Mouse (Mus musculus) ES-Bruce4 (cell line): ENCODE measurements around the gene Abcb9. TPM values are rescaled to one million over a fixed set of nuclear protein-coding genes. Genes with fewer than 3 reads are reported as not detected.

Source experiments
- H3K27ac ChIP-seq: 2 replicates; pipeline ENCODE4 v1.5.1; 2012; ENCODE audit warnings: low read length, inconsistent platforms; ENCODE audit not compliant: insufficient read depth
- H3K27me3 ChIP-seq: 2 replicates; pipeline ENCODE4 v1.6.1; 2012; ENCODE audit warnings: mild to moderate bottlenecking, low read length, inconsistent platforms; ENCODE audit not compliant: control insufficient read depth, poor library complexity, insufficient read depth, severe bottlenecking
- H3K36me3 ChIP-seq: 2 replicates; pipeline ENCODE4 v1.6.1; 2012; ENCODE audit warnings: inconsistent platforms, mild to moderate bottlenecking, low read length, moderate library complexity; ENCODE audit not compliant: control insufficient read depth, poor library complexity, insufficient read depth, severe bottlenecking
- H3K4me1 ChIP-seq: one replicate; pipeline ENCODE4 v1.8.1; 2011; ENCODE audit warnings: low read length; ENCODE audit not compliant: control insufficient read depth, insufficient read depth
- H3K4me3 ChIP-seq: 2 replicates; pipeline ENCODE4 v1.5.1; 2011; ENCODE audit warnings: low read depth, mild to moderate bottlenecking, low read length
- H3K9ac ChIP-seq: 2 replicates; pipeline ENCODE4 v1.6.1; 2012; ENCODE audit warnings: low read depth, mild to moderate bottlenecking, inconsistent platforms; ENCODE audit not compliant: poor library complexity, severe bottlenecking
- H3K9me3 ChIP-seq: replicated peaks from 2 replicates; pipeline ENCODE4 v1.6.1; 2012; ENCODE audit warnings: mild to moderate bottlenecking, low read length, inconsistent platforms; ENCODE audit not compliant: control insufficient read depth, poor library complexity, insufficient read depth, severe bottlenecking
- CTCF ChIP-seq: IDR thresholded peaks from one replicate; pipeline ENCODE4 v1.8.1; 2011; ENCODE audit warnings: low read depth, low read length
- EP300 ChIP-seq: IDR thresholded peaks from 2 replicates; pipeline ENCODE4 v1.6.1; 2011; ENCODE audit warnings: low read depth, low read length; ENCODE audit not compliant: insufficient read depth
- POLR2A ChIP-seq: IDR thresholded peaks from one replicate; pipeline ENCODE4 v1.8.1; 2011; ENCODE audit warnings: low read length; ENCODE audit not compliant: insufficient read depth
- polyA plus RNA-seq: library from polyadenylated mRNA; stranded (reverse); fragments of >200 nt; gene quantifications from 2 replicates; pipeline ENCODE4 v1.2.4, GENCODE M21; 2011; ENCODE audit warnings: low read depth; ENCODE audit not compliant: missing spikeins, insufficient read depth, insufficient read length

Gene Abcb9
- polyA plus RNA-seq, 1 experiment, result 0.79 TPM

DNA sequence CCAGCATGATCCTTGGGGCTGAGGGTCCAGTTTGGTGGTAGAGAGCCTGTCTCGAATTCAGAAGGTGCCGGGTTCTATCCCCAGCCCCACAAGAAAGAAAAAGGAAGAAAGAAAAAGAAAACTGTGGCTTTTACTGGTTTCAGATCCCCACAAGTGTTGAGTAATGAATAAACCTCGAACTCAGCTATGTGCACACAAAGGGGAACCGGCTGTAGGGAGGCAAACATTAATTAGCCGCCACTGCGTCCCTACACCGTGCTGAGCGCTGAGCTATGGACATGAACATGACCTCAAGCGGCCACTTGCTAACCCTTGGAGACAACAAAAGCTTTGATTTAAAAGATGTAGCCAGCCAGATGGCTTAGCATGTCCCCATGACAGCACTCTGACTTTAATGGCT, 70.5 kb downstream of the Abcb9 start:
- H3K9ac ChIP-seq, result no peak overlapping the region
- H3K4me1 ChIP-seq, result no peaks in the 10 kb centered on the region
- no peak overlapping the region for H3K27ac ChIP-seq
- H3K27me3 ChIP-seq, result no peaks in the 10 kb centered on the region
- TF ChIP-seq CTCF (no peak), EP300 (no peak), POLR2A (no peak)
- no peaks in the 10 kb centered on the region for H3K36me3 ChIP-seq
- H3K9me3 ChIP-seq, result no peaks in the 10 kb centered on the region
- H3K4me3 ChIP-seq, result no peak overlapping the region

DNA sequence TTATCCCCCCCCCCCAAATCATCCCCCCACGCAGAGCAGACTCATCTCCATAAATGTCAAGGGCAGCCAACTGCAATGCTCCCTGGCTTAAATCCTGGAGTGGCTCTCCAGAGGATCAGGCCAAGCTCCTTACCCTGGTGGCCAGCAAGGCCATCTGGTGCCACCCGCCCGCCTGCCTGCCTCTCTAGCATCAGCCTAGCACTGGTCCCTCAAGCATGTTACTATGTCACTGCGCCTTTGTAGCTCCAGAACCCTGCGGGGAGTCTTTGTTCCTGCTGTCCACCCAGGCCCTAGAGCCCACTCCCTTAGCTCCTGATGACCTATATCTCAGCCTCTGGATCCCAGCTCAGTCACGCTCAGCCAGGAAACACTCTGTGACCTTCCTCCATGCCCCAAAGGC, 70.9 kb downstream of the Abcb9 start:
- Histone ChIP-seq H3K4me3 (no peak overlapping the region), H3K4me1 (no peaks in the 10 kb centered on the region)
- TF ChIP-seq EP300 (no peak), CTCF (no peak), POLR2A (no peak)

DNA sequence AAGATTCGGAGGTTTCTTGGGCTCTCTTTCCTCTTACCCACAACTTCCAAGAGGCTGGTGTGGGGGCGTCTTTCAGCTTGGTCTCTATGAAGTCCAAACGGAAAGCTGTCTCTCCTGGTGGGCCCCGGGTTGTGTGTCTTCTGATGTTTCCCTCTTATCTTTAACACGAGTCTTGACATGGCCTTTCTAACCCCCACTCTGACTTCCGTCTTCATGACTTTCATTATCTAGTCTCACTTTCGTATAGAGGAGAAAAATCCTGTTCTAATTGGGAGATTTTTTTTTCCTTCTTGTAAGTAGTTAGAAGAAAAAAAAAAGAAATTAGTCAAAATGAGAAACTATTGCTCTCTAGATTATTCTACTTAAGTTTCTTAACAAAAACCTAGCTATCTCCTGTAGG, 73.2 kb downstream of the Abcb9 start:
- H3K27ac ChIP-seq, result no peak overlapping the region
- no peaks in the 10 kb centered on the region for H3K9me3 ChIP-seq
- TF ChIP-seq EP300, result no peak
- TF ChIP-seq POLR2A, result no peak
- TF ChIP-seq CTCF, result no peak
- no peak overlapping the region for H3K9ac ChIP-seq
- H3K27me3 ChIP-seq, result no peaks in the 10 kb centered on the region
- no peak overlapping the region for H3K4me3 ChIP-seq
- H3K4me1 ChIP-seq, result no peaks in the 10 kb centered on the region
- no peaks in the 10 kb centered on the region for H3K36me3 ChIP-seq

More for the DNA sequence above, 70.9 kb downstream of the Abcb9 start:
- Histone ChIP-seq H3K9ac (no peak overlapping the region), H3K27ac (no peak overlapping the region), H3K27me3 (no peaks in the 10 kb centered on the region), H3K9me3 (no peaks in the 10 kb centered on the region), H3K36me3 (no peaks in the 10 kb centered on the region)

DNA sequence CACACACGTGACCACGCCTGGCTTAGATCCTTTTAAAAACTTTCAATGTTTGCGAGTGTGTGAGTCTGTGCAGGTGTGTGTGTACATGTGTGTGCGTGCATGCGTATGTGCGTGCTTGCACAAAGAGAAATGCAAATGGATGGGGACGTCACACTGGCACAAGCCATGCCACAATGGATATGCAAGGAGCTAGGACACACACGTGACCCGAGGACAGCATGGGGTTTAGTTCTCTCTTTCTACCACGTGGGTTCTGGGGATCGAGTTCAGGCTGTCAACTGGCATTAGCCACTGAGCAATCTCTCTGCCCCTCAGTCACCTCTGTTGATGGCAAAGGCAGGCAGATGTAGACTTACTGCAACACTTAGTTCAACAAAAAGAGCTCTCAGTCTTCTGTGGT, 73.9 kb downstream of the Abcb9 start:
- Histone ChIP-seq H3K9me3 (no peaks in the 10 kb centered on the region), H3K27ac (no peak overlapping the region), H3K36me3 (no peaks in the 10 kb centered on the region), H3K4me3 (no peak overlapping the region), H3K4me1 (no peaks in the 10 kb centered on the region), H3K27me3 (no peaks in the 10 kb centered on the region), H3K9ac (no peak overlapping the region)
- TF ChIP-seq POLR2A, result no peak
- no peak for TF ChIP-seq EP300
- TF ChIP-seq CTCF, result no peak

DNA sequence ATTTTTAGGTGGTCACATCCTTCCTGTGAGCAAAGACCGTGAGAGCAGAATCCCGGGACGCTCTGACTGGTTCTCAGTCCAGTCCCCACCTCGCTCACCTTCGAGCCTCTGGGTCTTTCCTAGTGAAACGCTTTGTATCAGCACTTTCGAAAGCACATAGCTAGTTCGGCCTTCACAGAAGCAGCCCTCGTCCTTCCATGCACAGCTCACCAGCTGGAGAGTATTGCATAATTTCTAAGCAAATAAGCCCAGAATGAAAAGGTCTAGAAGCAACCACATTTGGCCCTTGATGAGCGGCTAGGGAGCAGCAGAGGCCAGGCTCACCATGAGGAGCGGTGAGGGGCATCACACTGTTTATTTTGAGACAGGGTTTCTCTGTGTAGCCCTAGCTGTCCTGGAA, 74.5 kb downstream of the Abcb9 start:
- Histone ChIP-seq H3K36me3 (no peaks in the 10 kb centered on the region), H3K27ac (no peak overlapping the region), H3K9ac (no peak overlapping the region), H3K27me3 (no peaks in the 10 kb centered on the region), H3K4me1 (no peaks in the 10 kb centered on the region), H3K9me3 (no peaks in the 10 kb centered on the region), H3K4me3 (no peak overlapping the region)
- no peak for TF ChIP-seq CTCF
- no peak for TF ChIP-seq POLR2A
- no peak for TF ChIP-seq EP300

DNA sequence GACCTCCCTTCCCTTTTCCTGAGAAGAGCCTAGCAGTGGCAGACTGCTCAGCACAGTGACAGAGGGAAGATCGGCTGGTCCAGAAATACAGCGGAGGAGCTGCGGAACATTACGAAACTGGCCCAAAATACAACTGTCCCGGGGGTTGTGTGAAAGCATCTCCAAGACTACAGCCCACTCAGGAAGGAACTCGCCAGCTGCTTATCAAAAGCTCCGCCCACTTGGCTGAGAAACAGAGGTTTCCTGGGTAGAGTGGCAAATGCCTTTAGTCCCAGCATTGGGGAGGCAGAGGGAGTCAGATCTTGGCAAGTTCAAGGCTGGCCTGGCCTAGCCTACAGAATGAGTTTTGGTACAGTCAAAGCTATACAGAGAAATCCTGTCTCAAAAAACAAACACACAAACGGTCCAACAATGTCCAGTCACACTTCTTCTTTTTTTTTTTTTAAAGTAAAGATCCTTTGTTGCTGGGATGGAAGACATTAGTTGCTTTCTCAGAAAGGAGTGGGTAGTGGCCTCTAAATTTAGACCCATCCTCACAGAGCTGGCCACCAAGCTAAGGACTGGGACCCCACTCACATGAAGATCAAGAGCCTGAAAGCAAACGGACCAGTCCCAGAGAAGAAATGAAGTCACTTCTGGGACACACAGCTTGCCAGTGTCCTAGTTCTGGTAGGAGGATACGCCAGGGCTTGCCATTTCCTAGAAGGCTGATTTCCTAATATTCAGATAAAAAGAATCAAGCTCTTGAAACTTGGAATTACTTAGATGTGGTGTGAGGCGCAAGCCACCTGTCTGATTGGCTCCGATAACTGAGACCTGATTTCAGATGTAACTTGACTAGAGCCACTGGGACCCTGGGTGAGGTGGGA, 76.0 kb downstream of the Abcb9 start:
- H3K36me3 ChIP-seq, result no peaks in the 10 kb centered on the region
- H3K4me3 ChIP-seq, result no peak overlapping the region
- H3K9me3 ChIP-seq, result no peaks in the 10 kb centered on the region
- no peak overlapping the region for H3K27ac ChIP-seq
- H3K9ac ChIP-seq, result no peak overlapping the region
- TF ChIP-seq EP300 (no peak), CTCF (no peak), POLR2A (no peak)
- no peaks in the 10 kb centered on the region for H3K4me1 ChIP-seq
- H3K27me3 ChIP-seq, result no peaks in the 10 kb centered on the region
